Mouse (Mus musculus): ENCODE results near the gene Adam19. TPM values are rescaled to one million over a fixed set of nuclear protein-coding genes. Genes with fewer than 3 reads are reported as not detected.
"Not testable (repeated sequence)": the region's sequence is repeated elsewhere in the genome, so short reads cannot be mapped to it uniquely, and the experiment has no call there.

Adam19 gene
- polyA plus RNA-seq, 1 experiment from 2014 or later, result 10.1 TPM

DNA sequence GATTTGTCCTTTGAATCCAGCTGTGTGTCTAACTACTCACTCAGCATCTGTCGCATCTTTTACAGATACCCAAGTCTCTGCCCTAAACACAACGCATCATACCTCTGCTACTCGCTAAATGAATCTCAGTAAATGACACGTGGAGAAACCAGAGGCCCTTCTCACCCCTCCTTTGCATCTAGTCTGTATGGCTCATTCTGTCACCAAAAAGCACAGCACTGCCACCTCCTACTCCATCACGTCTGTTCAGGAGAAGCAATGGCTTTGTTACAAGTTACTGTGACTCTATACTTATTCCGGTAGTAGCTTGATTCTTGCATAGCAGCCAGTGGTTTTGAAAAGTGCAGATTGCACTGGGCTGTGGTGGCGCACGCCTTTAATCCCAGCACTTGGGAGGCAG is 101.2 kb downstream of the Adam19 start:
- H3K4me2 ChIP-seq (ENCODE audit: low read length), result no peak overlapping the region
- H3K9ac ChIP-seq (ENCODE audit: low read depth, low read length), result no peak overlapping the region
- H3K27ac ChIP-seq (ENCODE audit: low read length), result no peak overlapping the region
- H3K27me3 ChIP-seq (ENCODE audit: control insufficient read depth, insufficient read depth, low read depth, low read length), result no peaks in the 10 kb centered on the region
- no peak overlapping the region for H3K4me3 ChIP-seq (ENCODE audit: low read depth, low read length)
- H3K36me3 ChIP-seq (ENCODE audit: control insufficient read depth, insufficient read depth, low read length), result no peaks in the 10 kb centered on the region
- no peaks in the 10 kb centered on the region for H3K9me3 ChIP-seq (replicated peaks; ENCODE audit: control insufficient read depth, low read length, poor library complexity, severe bottlenecking)
- no peaks in the 10 kb centered on the region for H3K4me1 ChIP-seq (ENCODE audit: control insufficient read depth, insufficient read depth, low read length)
- no peak for ATAC-seq
- 88% methylated on average over 8 of the region's 8 CpGs for WGBS

DNA sequence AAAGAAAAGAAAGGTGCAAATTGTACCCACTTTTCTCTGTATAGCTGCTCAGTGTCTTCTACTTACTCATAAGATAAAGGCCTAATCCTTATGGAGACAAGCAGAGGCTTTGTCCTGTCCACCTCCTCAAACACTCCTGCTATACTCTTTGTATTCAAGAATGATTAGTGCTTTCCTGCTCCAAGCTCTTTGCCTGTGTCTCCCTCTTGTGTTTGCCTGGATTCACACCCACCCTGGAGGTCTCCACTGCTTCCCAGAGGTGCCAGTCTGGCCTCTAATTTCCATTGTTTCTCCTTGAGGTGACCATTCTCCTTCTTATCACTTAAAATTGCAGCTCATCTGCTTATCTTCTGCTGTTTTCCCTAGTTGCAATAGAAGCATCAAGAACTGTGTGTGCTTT is 101.7 kb downstream of the Adam19 start:
- H3K36me3 ChIP-seq (ENCODE audit: control insufficient read depth, insufficient read depth, low read length), result no peaks in the 10 kb centered on the region
- no peaks in the 10 kb centered on the region for H3K9me3 ChIP-seq (replicated peaks; ENCODE audit: control insufficient read depth, low read length, poor library complexity, severe bottlenecking)
- no peak overlapping the region for H3K4me2 ChIP-seq (ENCODE audit: low read length)
- no peak for ATAC-seq
- no peaks in the 10 kb centered on the region for H3K27me3 ChIP-seq (ENCODE audit: control insufficient read depth, insufficient read depth, low read depth, low read length)
- no peak overlapping the region for H3K27ac ChIP-seq (ENCODE audit: low read length)
- no peaks in the 10 kb centered on the region for H3K4me1 ChIP-seq (ENCODE audit: control insufficient read depth, insufficient read depth, low read length)
- H3K9ac ChIP-seq (ENCODE audit: low read depth, low read length), result no peak overlapping the region
- H3K4me3 ChIP-seq (ENCODE audit: low read depth, low read length), result no peak overlapping the region

- no peaks in the 10 kb centered on the region for H3K9me3 ChIP-seq (replicated peaks; ENCODE audit: control insufficient read depth, low read length, poor library complexity, severe bottlenecking)
- peaks cover 5% of the 10 kb centered on the region; the same call in 1 of the 2 replicates for H3K27me3 ChIP-seq (ENCODE audit: control insufficient read depth, insufficient read depth, low read depth, low read length)
- peak within 1 kb of the TSS; percentile 66 for H3K9ac ChIP-seq (ENCODE audit: low read depth, low read length)
- peak within 1 kb of the TSS; percentile 98 for H3K4me2 ChIP-seq (ENCODE audit: low read length)
- H3K4me1 ChIP-seq (ENCODE audit: control insufficient read depth, insufficient read depth, low read length), result peaks cover 6% of the 10 kb centered on the region
- peak; percentile 39; the same call in 1 of the 2 replicates for ATAC-seq
- no peaks in the 10 kb centered on the region for H3K36me3 ChIP-seq (ENCODE audit: control insufficient read depth, insufficient read depth, low read length)
- peak within 1 kb of the TSS; percentile 57 for H3K4me3 ChIP-seq (ENCODE audit: low read depth, low read length)
- WGBS, result 1% methylated on average over 40 of the region's 40 CpGs
- H3K27ac ChIP-seq (ENCODE audit: low read length), result no peak within 1 kb of the TSS
Observed at GRCm38 (mm10) chr11:46165866-46166585, 110.2 kb downstream of the Adam19 start, which contains the start of gene Nipal4. TSS of gene Nipal4 (minus strand) at chr11:46166508.

- no peak overlapping the region for H3K9ac ChIP-seq (ENCODE audit: low read depth, low read length)
- peaks cover 6% of the 10 kb centered on the region for H3K4me1 ChIP-seq (ENCODE audit: control insufficient read depth, insufficient read depth, low read length)
- H3K4me2 ChIP-seq (ENCODE audit: low read length), result no peak overlapping the region
- H3K27ac ChIP-seq (ENCODE audit: low read length), result no peak overlapping the region
- WGBS, result 93% methylated on average over 7 of the region's 7 CpGs
- no peaks in the 10 kb centered on the region for H3K9me3 ChIP-seq (replicated peaks; ENCODE audit: control insufficient read depth, low read length, poor library complexity, severe bottlenecking)
- peaks cover 5% of the 10 kb centered on the region; the same call in 1 of the 2 replicates for H3K27me3 ChIP-seq (ENCODE audit: control insufficient read depth, insufficient read depth, low read depth, low read length)
- no peaks in the 10 kb centered on the region for H3K36me3 ChIP-seq (ENCODE audit: control insufficient read depth, insufficient read depth, low read length)
- ATAC-seq, result no peak
- H3K4me3 ChIP-seq (ENCODE audit: low read depth, low read length), result no peak overlapping the region
Observed at GRCm38 (mm10) chr11:46168506-46168905, 112.7 kb downstream of the Adam19 start.

DNA sequence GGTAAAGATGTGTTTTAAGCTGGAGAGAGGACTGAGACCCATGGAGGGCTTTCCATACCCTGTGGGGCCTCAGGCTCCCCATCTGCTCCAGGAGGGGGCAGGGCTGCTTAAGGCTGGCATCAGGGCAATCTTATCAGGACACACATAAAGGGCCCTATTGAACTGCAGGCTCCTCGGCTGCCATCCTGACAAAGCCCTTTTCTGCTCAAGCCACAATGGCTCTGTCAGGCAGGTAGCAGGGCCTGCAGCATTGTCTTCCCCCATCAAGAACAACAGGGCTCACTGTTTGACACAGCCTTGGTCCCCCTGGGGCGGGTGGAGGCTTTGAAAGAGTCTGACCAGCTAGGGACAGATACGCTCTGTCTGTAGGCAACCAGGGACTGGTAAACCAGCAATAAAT is 114.1 kb downstream of the Adam19 start:
- no peaks in the 10 kb centered on the region for H3K36me3 ChIP-seq (ENCODE audit: control insufficient read depth, insufficient read depth, low read length)
- H3K27ac ChIP-seq (ENCODE audit: low read length), result no peak overlapping the region
- no peak overlapping the region for H3K4me3 ChIP-seq (ENCODE audit: low read depth, low read length)
- no peak for ATAC-seq
- no peak overlapping the region for H3K9ac ChIP-seq (ENCODE audit: low read depth, low read length)
- WGBS, result 40% methylated on average over 3 of the region's 3 CpGs
- H3K4me2 ChIP-seq (ENCODE audit: low read length), result no peak overlapping the region
- H3K9me3 ChIP-seq (replicated peaks; ENCODE audit: control insufficient read depth, low read length, poor library complexity, severe bottlenecking), result no peaks in the 10 kb centered on the region
- peaks cover 6% of the 10 kb centered on the region for H3K4me1 ChIP-seq (ENCODE audit: control insufficient read depth, insufficient read depth, low read length)
- peaks cover 5% of the 10 kb centered on the region; the same call in 1 of the 2 replicates for H3K27me3 ChIP-seq (ENCODE audit: control insufficient read depth, insufficient read depth, low read depth, low read length)

DNA sequence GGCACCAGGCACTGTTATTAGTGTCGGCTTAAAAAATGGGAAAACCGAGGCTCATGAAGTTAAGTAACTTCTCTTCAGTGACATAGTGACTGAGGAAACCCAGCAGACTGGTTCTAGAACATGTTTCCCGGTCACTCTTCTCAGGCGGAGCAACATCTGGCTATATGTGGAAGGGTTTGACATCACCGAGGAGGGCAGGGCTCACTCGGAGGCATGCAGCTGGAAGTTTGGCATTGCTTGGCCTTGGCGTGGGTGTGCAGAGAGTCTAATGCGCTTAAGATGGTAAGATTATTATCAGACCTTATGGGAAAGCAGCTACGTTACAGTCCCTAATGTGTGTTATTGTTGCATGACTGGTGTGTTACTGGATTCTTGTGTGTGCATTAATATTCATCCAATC is 116.3 kb downstream of the Adam19 start:
- Histone ChIP-seq H3K27ac (ENCODE audit: low read length) (no peak overlapping the region), H3K27me3 (ENCODE audit: control insufficient read depth, insufficient read depth, low read depth, low read length) (no peaks in the 10 kb centered on the region), H3K9ac (ENCODE audit: low read depth, low read length) (no peak overlapping the region), H3K4me2 (ENCODE audit: low read length) (no peak overlapping the region), H3K9me3 (replicated peaks; ENCODE audit: control insufficient read depth, low read length, poor library complexity, severe bottlenecking) (no peaks in the 10 kb centered on the region), H3K4me1 (ENCODE audit: control insufficient read depth, insufficient read depth, low read length) (no peaks in the 10 kb centered on the region), H3K36me3 (ENCODE audit: control insufficient read depth, insufficient read depth, low read length) (no peaks in the 10 kb centered on the region), H3K4me3 (ENCODE audit: low read depth, low read length) (no peak overlapping the region)
- ATAC-seq, result no peak
- WGBS, result 93% methylated on average over 9 of the region's 9 CpGs

DNA sequence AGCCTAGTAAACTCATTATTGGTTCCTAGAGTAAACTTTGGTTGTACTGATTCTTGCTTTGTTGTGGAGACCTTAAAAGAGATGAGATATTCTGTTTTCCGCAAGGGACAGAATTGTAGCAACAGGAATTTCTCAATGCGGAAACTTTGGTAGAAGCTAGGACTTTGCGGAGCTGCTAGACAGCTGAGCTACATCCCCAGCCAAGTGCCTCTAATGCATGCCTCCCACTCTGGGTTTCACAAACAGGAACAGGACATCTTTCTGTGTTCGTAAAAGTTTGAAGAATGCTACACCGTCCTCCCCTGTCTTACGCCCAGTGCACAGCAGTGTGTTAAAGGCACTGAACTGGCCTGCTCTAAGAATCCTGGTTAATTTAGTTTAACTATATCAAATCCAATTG is 120.4 kb downstream of the Adam19 start:
- no peak for ATAC-seq
- WGBS, result 91% methylated on average over 6 of the region's 6 CpGs
- Histone ChIP-seq H3K4me2 (ENCODE audit: low read length) (no peak overlapping the region), H3K27ac (ENCODE audit: low read length) (no peak overlapping the region), H3K9ac (ENCODE audit: low read depth, low read length) (no peak overlapping the region), H3K9me3 (replicated peaks; ENCODE audit: control insufficient read depth, low read length, poor library complexity, severe bottlenecking) (no peaks in the 10 kb centered on the region), H3K4me1 (ENCODE audit: control insufficient read depth, insufficient read depth, low read length) (no peaks in the 10 kb centered on the region), H3K36me3 (ENCODE audit: control insufficient read depth, insufficient read depth, low read length) (no peaks in the 10 kb centered on the region), H3K4me3 (ENCODE audit: low read depth, low read length) (no peak overlapping the region), H3K27me3 (ENCODE audit: control insufficient read depth, insufficient read depth, low read depth, low read length) (no peaks in the 10 kb centered on the region)

- Histone ChIP-seq H3K4me1 (ENCODE audit: control insufficient read depth, insufficient read depth, low read length) (no peaks in the 10 kb centered on the region), H3K9ac (ENCODE audit: low read depth, low read length) (no peak overlapping the region), H3K4me3 (ENCODE audit: low read depth, low read length) (no peak overlapping the region), H3K9me3 (replicated peaks; ENCODE audit: control insufficient read depth, low read length, poor library complexity, severe bottlenecking) (no peaks in the 10 kb centered on the region), H3K36me3 (ENCODE audit: control insufficient read depth, insufficient read depth, low read length) (no peaks in the 10 kb centered on the region), H3K4me2 (ENCODE audit: low read length) (no peak overlapping the region), H3K27me3 (ENCODE audit: control insufficient read depth, insufficient read depth, low read depth, low read length) (no peaks in the 10 kb centered on the region), H3K27ac (ENCODE audit: low read length) (no peak overlapping the region)
- 79% methylated on average over 10 of the region's 10 CpGs for WGBS
- no peak for ATAC-seq
Observed at GRCm38 (mm10) chr11:46177246-46178043, 121.7 kb downstream of the Adam19 start.

DNA sequence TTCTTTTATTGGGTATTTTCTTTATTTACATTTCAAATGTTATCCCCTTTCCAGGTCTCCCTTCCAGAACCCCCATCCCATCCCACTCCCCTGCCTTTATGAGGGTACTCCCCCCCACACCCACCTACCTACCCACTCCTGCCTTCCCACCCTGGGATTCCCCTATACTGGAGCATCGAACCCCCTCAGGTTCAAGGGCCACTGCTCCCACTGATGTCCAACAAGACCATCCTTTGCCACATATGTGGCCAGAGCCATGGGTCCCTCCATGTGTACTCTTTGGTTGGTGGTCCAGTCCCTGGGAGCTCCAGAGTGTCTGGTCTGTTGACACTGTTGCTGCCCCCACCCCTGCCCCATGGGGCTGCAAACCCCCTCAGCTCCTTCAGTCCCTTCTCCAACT is 126.2 kb downstream of the Adam19 start:
- WGBS, result 88% methylated on average over 1 of the region's 1 CpGs
- H3K4me3 ChIP-seq (ENCODE audit: low read depth, low read length); H3K4me2 ChIP-seq (ENCODE audit: low read length); ATAC-seq; H3K27me3 ChIP-seq (ENCODE audit: control insufficient read depth, insufficient read depth, low read depth, low read length); H3K36me3 ChIP-seq (ENCODE audit: control insufficient read depth, insufficient read depth, low read length); H3K9me3 ChIP-seq (replicated peaks; ENCODE audit: control insufficient read depth, low read length, poor library complexity, severe bottlenecking); H3K9ac ChIP-seq (ENCODE audit: low read depth, low read length); H3K4me1 ChIP-seq (ENCODE audit: control insufficient read depth, insufficient read depth, low read length); H3K27ac ChIP-seq (ENCODE audit: low read length): not testable (repeated sequence)
